Mouse (Mus musculus) liver, postnatal 0 days (tissue): ENCODE results near the gene Kyat3.

Experiments
- CTCF ChIP-seq: sonication (generic); IDR thresholded peaks from 2 replicates; pipeline ENCODE4 v1.5.1; 2016; ENCODE audit warnings: antibody characterized with exemption, low read depth
- EP300 ChIP-seq: IDR thresholded peaks from 2 replicates; pipeline ENCODE4 v1.6.1; 2016; ENCODE audit warnings: antibody characterized with exemption, low read depth, mild to moderate bottlenecking

DNA sequence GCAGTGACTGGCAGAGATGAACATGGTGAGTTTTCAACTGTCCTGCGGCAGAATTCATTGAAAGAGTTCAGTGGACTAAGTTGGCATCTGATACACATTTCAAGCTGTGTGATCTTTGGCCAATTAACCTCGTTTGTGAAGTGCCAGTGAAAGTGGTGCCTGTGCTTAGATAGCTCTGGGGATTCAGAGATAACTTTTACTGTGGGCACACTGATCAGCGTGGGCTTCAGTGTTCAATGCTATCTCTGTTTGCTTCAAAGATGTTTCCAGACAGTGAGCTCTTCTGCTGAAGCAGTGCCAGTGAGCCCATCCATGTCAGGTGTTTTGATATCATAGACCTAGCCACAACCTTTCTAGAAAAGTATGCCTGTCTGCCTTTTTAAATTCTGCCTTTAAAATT lies 76.4 kb downstream of the Kyat3 start:
- TF ChIP-seq CTCF (no peak), EP300 (no peak)
